Mouse (Mus musculus): ENCODE data around the gene Hesx1.

GRCm38 (mm10) chr14:27038783-27039182, 44.6 kb downstream of the Hesx1 start, which contains the start of gene Il17rd:
- TF ChIP-seq CTCF (IDR thresholded peaks at IDR 0.05; ENCODE audit: control insufficient read depth, insufficient read depth, insufficient read length) (no peak), MAX (IDR thresholded peaks at IDR 0.05) (no peak)
